Mouse (Mus musculus) CD4-positive naive resting alpha-beta T cell, adult 76 days (primary cell): ENCODE measurements around the gene Cd300lb. TPM values are rescaled to one million over a fixed set of nuclear protein-coding genes. Genes with fewer than 3 reads are reported as not detected.

ENCODE experiments used
- total RNA-seq: library from RNA; stranded (reverse); gene quantifications from one replicate; pipeline ENCODE4 v1.2.4, GENCODE M21; 2023

Cd300lb gene
- 0.82 TPM for total RNA-seq

GRCm38 (mm10) chr11:114934144-114934543 is at the start of gene Cd300lb:
Gene Cd300lb, minus strand, starts transcription at chr11:114934386.

GRCm38 (mm10) chr11:114968752-114969207 is 34.6 kb upstream of the Cd300lb start, which contains the start of gene Cd300c:
Gene Cd300c, minus strand, starts transcription at chr11:114969157.

GRCm38 (mm10) chr11:114889991-114890518 is 44.1 kb downstream of the Cd300lb start, which contains the start of gene Cd300a:
Gene Cd300a, plus strand, starts transcription at chr11:114890041.

Other genes with a start within 250 kb of the Cd300lb start
- gene Dnaic2, start 207.0 kb downstream of the Cd300lb start, total RNA-seq: not detected
- 2.1 TPM for gene Kif19a, start 169.0 kb downstream of the Cd300lb start, total RNA-seq
- gene Btbd17, start 138.4 kb downstream of the Cd300lb start, total RNA-seq: not detected
- gene Gpr142, start 135.5 kb downstream of the Cd300lb start, total RNA-seq: not detected
- gene Gprc5c, start 83.2 kb downstream of the Cd300lb start, total RNA-seq: 0.79 TPM
- 2.3 TPM for gene Cd300a, start 44.3 kb downstream of the Cd300lb start, total RNA-seq
- not detected for gene Cd300c, start 34.8 kb upstream of the Cd300lb start, total RNA-seq
- gene Cd300ld, start 55.5 kb upstream of the Cd300lb start, total RNA-seq: 1.3 TPM
- 3.4 TPM for gene Cd300c2, start 67.5 kb upstream of the Cd300lb start, total RNA-seq
- gene Cd300ld2, start 81.8 kb upstream of the Cd300lb start, total RNA-seq: not detected
- gene Cd300ld4, start 92.6 kb upstream of the Cd300lb start, total RNA-seq: not detected
- gene Cd300ld5, start 103.4 kb upstream of the Cd300lb start, total RNA-seq: 2.2 TPM
- 2.2 TPM for gene Cd300ld3, start 114.0 kb upstream of the Cd300lb start, total RNA-seq
- 1.6 TPM for gene Cd300e, start 127.8 kb upstream of the Cd300lb start, total RNA-seq
- gene Rab37, start 157.0 kb upstream of the Cd300lb start, total RNA-seq: 26.8 TPM
- gene Cd300lf, start 199.6 kb upstream of the Cd300lb start, total RNA-seq: 2.2 TPM
- gene Slc9a3r1, start 229.0 kb upstream of the Cd300lb start, total RNA-seq: 151 TPM